Comparison of ENCODE assay signal across 12 mouse cellular contexts in genomic region chr4:9060221-9060620, GRCm38 (mm10).
DNase-seq lines count a peak whose midpoint lies in the region; ATAC-seq lines count a peak whose summit lies in the region.
"Had no signal": no experiment of that assay in that cellular context is flagged by ENCODE, and none has a peak within 500 bp of the region (broad histone marks: within the 10 kb centered on the region; RNA-seq: fewer than 3 reads in every experiment).

No protein-coding gene starts in this region.

- DNase-seq in layer of hippocampus, adult 11-12 months (ENCODE audit: low spot score), result peak; percentile 20
- DNase-seq in layer of hippocampus, postnatal 10 days (ENCODE audit: low spot score in 2 of 2), result no peak
- peak; percentile 46 for DNase-seq in embryo, embryonic 9.5 days (ENCODE audit: extremely low spot score)
- no peak for DNase-seq in spleen, postnatal 14 days (ENCODE audit: low spot score in 2 of 2)
- DNase-seq in right cerebral cortex, postnatal 10 days (ENCODE audit: low spot score in 2 of 2), result no peak
- DNase-seq in right cerebral cortex, postnatal 14 days, result no peak
- DNase-seq: heart, adult 11 months; kidney, adult 8-10 months had no signal

- WGBS in forebrain, embryonic 13.5 days, result 13% methylated on average over 5 of the region's 5 CpGs
- 33% methylated on average over 5 of the region's 5 CpGs for WGBS in midbrain, embryonic 12.5 days

- H3K27me3 ChIP-seq in forebrain, embryonic 13.5 days, result no peaks in the 10 kb centered on the region
- H3K27me3 ChIP-seq in midbrain, embryonic 12.5 days, result no peaks in the 10 kb centered on the region
- H3K27me3 ChIP-seq: liver, embryonic 15.5 days had no signal

- no peak overlapping the region for H3K4me3 ChIP-seq in forebrain, embryonic 13.5 days
- H3K4me3 ChIP-seq in midbrain, embryonic 12.5 days, result no peak overlapping the region
- H3K4me3 ChIP-seq: liver, embryonic 15.5 days had no signal

- peak; percentile 76; the same call in 1 of the 2 replicates for ATAC-seq in forebrain, embryonic 13.5 days
- ATAC-seq in midbrain, embryonic 12.5 days (ENCODE audit: low FRiP score, low read depth), result peak; percentile 60; the same call in 1 of the 2 replicates
- ATAC-seq: activated CD4-positive, CD25-positive, alpha-beta regulatory T cell, adult 4 months had no signal

- H3K9ac ChIP-seq in forebrain, embryonic 13.5 days, result no peak overlapping the region
- H3K9ac ChIP-seq in midbrain, embryonic 12.5 days (replicated peaks), result no peak overlapping the region
- H3K9ac ChIP-seq: liver, embryonic 15.5 days had no signal

- H3K36me3 ChIP-seq in forebrain, embryonic 13.5 days (ENCODE audit: poor library complexity, severe bottlenecking), result no peaks in the 10 kb centered on the region
- no peaks in the 10 kb centered on the region for H3K36me3 ChIP-seq in midbrain, embryonic 12.5 days
- H3K36me3 ChIP-seq: liver, embryonic 15.5 days had no signal

- peaks cover 19% of the 10 kb centered on the region for H3K4me1 ChIP-seq in forebrain, embryonic 13.5 days
- peaks cover 9% of the 10 kb centered on the region for H3K4me1 ChIP-seq in midbrain, embryonic 12.5 days
- H3K4me1 ChIP-seq: liver, embryonic 15.5 days had no signal

- H3K4me2 ChIP-seq in forebrain, embryonic 13.5 days, result no peak overlapping the region
- H3K4me2 ChIP-seq in midbrain, embryonic 12.5 days (replicated peaks), result no peak overlapping the region
- H3K4me2 ChIP-seq: liver, embryonic 15.5 days had no signal

- H3K27ac ChIP-seq in forebrain, embryonic 13.5 days, result no peak overlapping the region
- H3K27ac ChIP-seq in midbrain, embryonic 12.5 days (replicated peaks), result no peak overlapping the region
- H3K27ac ChIP-seq: liver, embryonic 15.5 days had no signal

- H3K9me3 ChIP-seq in forebrain, embryonic 13.5 days (replicated peaks), result no peaks in the 10 kb centered on the region
- H3K9me3 ChIP-seq in midbrain, embryonic 12.5 days, result no peaks in the 10 kb centered on the region
- H3K9me3 ChIP-seq: liver, embryonic 15.5 days had no signal

Comparison
In these comparisons a context has a peak if more than half of its experiments do, and no peak if none do; other contexts are left out.
1. DNase-seq: peak in layer of hippocampus, adult 11-12 months (single experiment) and embryo, embryonic 9.5 days (single experiment); none in layer of hippocampus, postnatal 10 days (0 of 2), spleen, postnatal 14 days (0 of 2), right cerebral cortex, postnatal 10 days (0 of 2) and right cerebral cortex, postnatal 14 days (single experiment).